Comparison of ENCODE assay signal across 8 mouse cellular contexts in the genomic region with DNA sequence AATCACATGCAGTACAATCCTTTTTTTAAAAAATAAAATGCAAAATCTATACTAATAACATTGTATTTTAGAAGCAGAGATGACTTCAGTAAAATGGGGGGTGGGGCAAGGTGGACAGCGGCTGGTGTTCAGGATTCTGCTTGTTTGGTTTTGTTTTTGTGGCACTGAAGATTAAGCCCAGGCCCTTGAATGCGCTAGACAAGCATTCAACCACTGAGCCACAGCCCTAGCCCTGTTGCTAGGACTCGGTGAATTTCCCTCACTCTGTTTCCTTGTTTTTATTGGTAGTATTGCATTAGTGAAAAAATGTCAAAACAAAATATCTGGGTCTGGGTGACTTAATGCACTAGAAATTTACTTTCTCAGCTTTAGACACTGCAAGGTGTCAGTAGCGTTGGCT.
DNase-seq lines count a peak whose midpoint lies in the region; ATAC-seq and TF ChIP-seq lines count a peak whose summit lies in the region.

No protein-coding gene starts in this region.

- H3K36me3 ChIP-seq in lung, embryonic 14.5 days (ENCODE audit: insufficient read depth): no peaks in the 10 kb centered on the region
- no peaks in the 10 kb centered on the region for H3K36me3 ChIP-seq in forebrain, postnatal 0 days (ENCODE audit: insufficient read depth)
- H3K36me3 ChIP-seq in midbrain, embryonic 15.5 days (replicated peaks): no peaks in the 10 kb centered on the region

- H3K4me3 ChIP-seq in gastrocnemius, adult 2 months: peak overlapping the region; percentile 1; the same call in 1 of the 2 replicates
- H3K4me3 ChIP-seq in lung, embryonic 14.5 days (ENCODE audit: low read depth, low read length): no peak overlapping the region
- no peak overlapping the region for H3K4me3 ChIP-seq in forebrain, postnatal 0 days (ENCODE audit: low read depth, low read length)
- no peak overlapping the region for H3K4me3 ChIP-seq in midbrain, embryonic 15.5 days

- intact Hi-C loops in gastrocnemius, adult 2 months (cut with DNase I): loop anchor here (2.0 to 5.0 kb wide), 2 partner anchors 34 to 57 kb away; no protein-coding TSS in a partner anchor
- intact Hi-C loops in gastrocnemius, postnatal 36 days (cut with DNase I): no loop called here

- no peaks in the 10 kb centered on the region for H3K27me3 ChIP-seq in lung, embryonic 14.5 days (ENCODE audit: insufficient read depth, low read length)
- H3K27me3 ChIP-seq in forebrain, postnatal 0 days (ENCODE audit: insufficient read depth, low read length): no peaks in the 10 kb centered on the region
- H3K27me3 ChIP-seq in midbrain, embryonic 15.5 days (replicated peaks): no peaks in the 10 kb centered on the region

- peak overlapping the region; percentile 58; the same call in 1 of the 2 replicates for H3K4me2 ChIP-seq in lung, embryonic 14.5 days
- H3K4me2 ChIP-seq in forebrain, postnatal 0 days (ENCODE audit: low read depth): 0 out of 2 replicates have a peak overlapping the region, but pooled peaks have one; percentile 45
- peak overlapping the region; percentile 46; the same call in 1 of the 2 replicates for H3K4me2 ChIP-seq in midbrain, embryonic 15.5 days

- no peak for DNase-seq in gastrocnemius, adult 2 months
- DNase-seq in gastrocnemius, postnatal 36 days: no peak
- DNase-seq in lung, embryonic 14.5 days: no peak
- DNase-seq in lung, postnatal 14 days: no peak
- no peak for DNase-seq in forebrain, postnatal 0 days
- DNase-seq in thymus, postnatal 25 days: no peak

- ATAC-seq in lung, embryonic 14.5 days (ENCODE audit: insufficient read depth): no peak
- ATAC-seq in forebrain, postnatal 0 days: no peak
- ATAC-seq in midbrain, embryonic 15.5 days (replicated peaks): no peak
- no peak for ATAC-seq in erythroblast, adult 5-6 weeks (replicated peaks; ENCODE audit: low FRiP score, poor library complexity, severe bottlenecking)

- TF ChIP-seq CTCF in gastrocnemius, adult 2 months (IDR thresholded peaks at IDR 0.05): no peak
- no peak for TF ChIP-seq CTCF in lung, embryonic 14.5 days (IDR thresholded peaks at IDR 0.05; ENCODE audit: low read depth)
- no peak for TF ChIP-seq CTCF in forebrain, postnatal 0 days (IDR thresholded peaks at IDR 0.05; ENCODE audit: low read depth)

- no peak overlapping the region for H3K9ac ChIP-seq in lung, embryonic 14.5 days
- no peak overlapping the region for H3K9ac ChIP-seq in forebrain, postnatal 0 days
- H3K9ac ChIP-seq in midbrain, embryonic 15.5 days: no peak overlapping the region

- no peaks in the 10 kb centered on the region for H3K9me3 ChIP-seq in lung, embryonic 14.5 days (ENCODE audit: low read depth, low read length)
- H3K9me3 ChIP-seq in forebrain, postnatal 0 days (ENCODE audit: low read length): no peaks in the 10 kb centered on the region
- no peaks in the 10 kb centered on the region for H3K9me3 ChIP-seq in midbrain, embryonic 15.5 days

- H3K4me1 ChIP-seq in lung, embryonic 14.5 days (ENCODE audit: insufficient read depth): peaks cover 18% of the 10 kb centered on the region
- H3K4me1 ChIP-seq in forebrain, postnatal 0 days (ENCODE audit: insufficient read depth): peaks cover 13% of the 10 kb centered on the region; the same call in 1 of the 2 replicates
- H3K4me1 ChIP-seq in midbrain, embryonic 15.5 days: peaks cover 17% of the 10 kb centered on the region

- H3K27ac ChIP-seq in gastrocnemius, adult 2 months: peak overlapping the region; percentile 94
- no peak overlapping the region for H3K27ac ChIP-seq in lung, embryonic 14.5 days (ENCODE audit: low read depth)
- no peak overlapping the region for H3K27ac ChIP-seq in forebrain, postnatal 0 days (ENCODE audit: low read depth, low read length)
- H3K27ac ChIP-seq in midbrain, embryonic 15.5 days: no peak overlapping the region

- WGBS in lung, embryonic 14.5 days: 45% methylated on average over 4 of the region's 4 CpGs
- 21% methylated on average over 4 of the region's 4 CpGs for WGBS in forebrain, postnatal 0 days
- WGBS in midbrain, embryonic 15.5 days: 23% methylated on average over 4 of the region's 4 CpGs
